Mouse (Mus musculus): ENCODE results near the gene Gpr83. TPM values are rescaled to one million over a fixed set of nuclear protein-coding genes. Genes with fewer than 3 reads are reported as not detected.

Gene Gpr83
- polyA plus RNA-seq, 1 experiment from 2014 or later: 0.35 TPM

DNA sequence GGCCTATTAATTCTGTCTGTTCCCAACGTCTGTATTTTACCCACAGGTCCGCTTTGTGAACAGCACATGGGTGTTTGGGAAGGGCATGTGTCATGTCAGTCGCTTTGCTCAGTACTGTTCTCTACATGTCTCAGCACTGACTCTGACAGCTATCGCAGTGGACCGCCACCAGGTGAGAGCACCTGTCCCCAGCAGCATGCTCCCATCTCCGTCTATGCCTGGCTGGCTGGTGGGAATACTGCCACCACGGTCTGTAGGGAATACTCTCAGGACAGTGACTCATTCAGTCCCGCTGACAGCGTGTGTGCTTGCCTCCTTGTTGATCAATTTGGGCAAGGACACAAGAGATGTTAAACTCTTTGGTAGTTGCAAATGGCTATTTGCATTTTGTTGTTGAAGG is 4.7 kb downstream of the Gpr83 start:
- Histone ChIP-seq H3K9me3 (ENCODE audit: control insufficient read depth) (no peaks in the 10 kb centered on the region), H3K4me1 (replicated peaks; ENCODE audit: control insufficient read depth, insufficient read depth, low read length) (no peaks in the 10 kb centered on the region; the same call in none of the 2 replicates), H3K4me2 (replicated peaks; ENCODE audit: low read depth) (no peak overlapping the region), H3K27me3 (replicated peaks; ENCODE audit: control insufficient read depth, insufficient read depth, low read length) (peaks cover 19% of the 10 kb centered on the region), H3K9ac (ENCODE audit: low read depth, low read length) (no peak overlapping the region), H3K36me3 (ENCODE audit: control insufficient read depth, insufficient read depth) (no peaks in the 10 kb centered on the region), H3K27ac (ENCODE audit: low read depth, low read length) (no peak overlapping the region), H3K4me3 (ENCODE audit: low read depth, low read length) (no peak overlapping the region)
- ATAC-seq: no peak
- no peak for TF ChIP-seq CTCF (IDR thresholded peaks at IDR 0.05; ENCODE audit: low read depth)
- WGBS: 76% methylated on average over 9 of the region's 9 CpGs

DNA sequence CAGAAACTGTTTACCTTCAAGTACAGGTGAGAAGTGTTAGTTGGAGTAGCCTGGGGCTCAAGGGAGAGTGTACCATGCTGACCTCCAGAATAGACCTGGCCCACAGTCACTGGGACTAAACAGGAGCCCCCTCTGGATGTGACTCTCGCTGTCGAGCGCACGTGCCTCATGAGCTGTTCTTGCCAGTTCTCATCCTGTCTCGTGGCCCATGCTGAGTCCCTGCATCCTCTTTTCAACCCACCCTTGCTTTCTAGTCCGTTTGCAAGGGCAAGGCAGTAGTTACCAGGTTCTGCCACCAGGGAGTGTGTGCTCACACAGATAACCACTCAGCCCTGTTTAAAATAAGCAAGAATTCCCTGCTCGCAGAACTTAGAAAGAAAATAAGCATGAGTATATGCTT is 6.9 kb downstream of the Gpr83 start:
- H3K27me3 ChIP-seq (replicated peaks; ENCODE audit: control insufficient read depth, insufficient read depth, low read length): peaks cover 6% of the 10 kb centered on the region; the same call in 1 of the 2 replicates
- 30% methylated on average over 7 of the region's 7 CpGs for WGBS
- no peak overlapping the region for H3K9ac ChIP-seq (ENCODE audit: low read depth, low read length)
- H3K4me3 ChIP-seq (ENCODE audit: low read depth, low read length): no peak overlapping the region
- ATAC-seq: no peak
- no peaks in the 10 kb centered on the region for H3K36me3 ChIP-seq (ENCODE audit: control insufficient read depth, insufficient read depth)
- H3K27ac ChIP-seq (ENCODE audit: low read depth, low read length): no peak overlapping the region
- no peak overlapping the region for H3K4me2 ChIP-seq (replicated peaks; ENCODE audit: low read depth)
- no peaks in the 10 kb centered on the region for H3K4me1 ChIP-seq (replicated peaks; ENCODE audit: control insufficient read depth, insufficient read depth, low read length)
- TF ChIP-seq CTCF (IDR thresholded peaks at IDR 0.05; ENCODE audit: low read depth): peak; percentile 83
- H3K9me3 ChIP-seq (ENCODE audit: control insufficient read depth): no peaks in the 10 kb centered on the region

DNA sequence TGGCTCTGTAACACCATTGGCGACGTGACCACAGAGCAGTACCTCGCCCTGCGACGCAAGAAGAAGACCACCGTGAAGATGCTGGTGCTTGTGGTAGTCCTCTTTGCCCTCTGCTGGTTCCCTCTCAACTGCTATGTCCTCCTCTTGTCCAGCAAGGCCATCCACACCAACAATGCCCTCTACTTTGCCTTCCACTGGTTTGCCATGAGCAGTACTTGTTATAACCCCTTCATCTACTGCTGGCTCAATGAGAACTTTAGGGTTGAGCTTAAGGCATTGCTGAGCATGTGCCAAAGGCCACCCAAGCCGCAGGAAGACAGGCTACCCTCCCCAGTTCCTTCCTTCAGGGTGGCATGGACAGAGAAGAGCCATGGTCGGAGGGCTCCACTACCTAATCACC is 8.3 kb downstream of the Gpr83 start:
- no peaks in the 10 kb centered on the region for H3K9me3 ChIP-seq (ENCODE audit: control insufficient read depth)
- no peak for ATAC-seq
- no peak for TF ChIP-seq CTCF (IDR thresholded peaks at IDR 0.05; ENCODE audit: low read depth)
- H3K27ac ChIP-seq (ENCODE audit: low read depth, low read length): no peak overlapping the region
- H3K4me3 ChIP-seq (ENCODE audit: low read depth, low read length): no peak overlapping the region
- no peaks in the 10 kb centered on the region for H3K27me3 ChIP-seq (replicated peaks; ENCODE audit: control insufficient read depth, insufficient read depth, low read length)
- no peak overlapping the region for H3K4me2 ChIP-seq (replicated peaks; ENCODE audit: low read depth)
- H3K4me1 ChIP-seq (replicated peaks; ENCODE audit: control insufficient read depth, insufficient read depth, low read length): no peaks in the 10 kb centered on the region
- no peaks in the 10 kb centered on the region for H3K36me3 ChIP-seq (ENCODE audit: control insufficient read depth, insufficient read depth)
- 94% methylated on average over 8 of the region's 8 CpGs for WGBS
- no peak overlapping the region for H3K9ac ChIP-seq (ENCODE audit: low read depth, low read length)

DNA sequence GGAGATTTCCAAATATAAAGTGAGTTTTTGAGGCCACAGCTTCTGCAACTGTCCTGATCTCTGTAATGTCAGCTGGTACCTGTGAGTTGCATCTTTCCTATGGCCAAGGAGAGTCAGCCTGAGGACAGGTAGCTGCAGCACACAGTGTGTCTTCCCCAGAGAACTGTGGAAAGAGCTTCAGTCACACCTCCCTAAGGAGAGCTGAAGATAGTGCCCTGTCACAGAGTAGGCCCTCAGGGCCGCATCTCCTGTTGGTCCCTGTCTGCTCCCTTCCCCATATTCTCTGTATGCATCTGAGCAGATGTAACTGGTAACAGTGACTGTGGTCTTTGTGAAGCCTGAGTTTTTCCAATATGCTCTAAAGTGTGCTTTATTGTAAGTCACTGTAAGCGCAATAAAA is 10.4 kb downstream of the Gpr83 start:
- no peak overlapping the region for H3K9ac ChIP-seq (ENCODE audit: low read depth, low read length)
- 84% methylated on average over 2 of the region's 2 CpGs for WGBS
- H3K4me3 ChIP-seq (ENCODE audit: low read depth, low read length): no peak overlapping the region
- no peak overlapping the region for H3K4me2 ChIP-seq (replicated peaks; ENCODE audit: low read depth)
- no peaks in the 10 kb centered on the region for H3K9me3 ChIP-seq (ENCODE audit: control insufficient read depth)
- TF ChIP-seq CTCF (IDR thresholded peaks at IDR 0.05; ENCODE audit: low read depth): no peak
- no peaks in the 10 kb centered on the region for H3K4me1 ChIP-seq (replicated peaks; ENCODE audit: control insufficient read depth, insufficient read depth, low read length)
- ATAC-seq: no peak
- H3K36me3 ChIP-seq (ENCODE audit: control insufficient read depth, insufficient read depth): no peaks in the 10 kb centered on the region
- no peaks in the 10 kb centered on the region for H3K27me3 ChIP-seq (replicated peaks; ENCODE audit: control insufficient read depth, insufficient read depth, low read length)
- H3K27ac ChIP-seq (ENCODE audit: low read depth, low read length): no peak overlapping the region

DNA sequence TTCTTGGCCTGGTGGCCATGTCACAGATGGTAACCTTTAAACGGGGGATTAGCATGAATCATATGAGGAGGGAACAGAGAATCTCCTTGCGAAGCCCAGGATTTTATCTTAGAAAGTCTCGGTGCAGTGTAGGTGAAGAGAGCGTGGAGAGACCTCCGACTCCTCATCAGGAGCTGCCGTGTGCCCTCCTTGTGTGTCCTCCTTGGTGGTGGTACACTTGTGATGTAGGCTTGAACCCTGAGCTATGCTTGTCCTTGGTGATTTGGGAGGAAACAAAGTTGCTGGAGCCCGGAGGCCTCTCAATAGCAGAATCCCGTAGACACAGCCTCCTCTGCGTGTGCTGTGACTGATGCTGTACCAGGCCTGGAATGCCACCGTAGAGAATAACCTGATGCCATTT is 10.8 kb downstream of the Gpr83 start:
- TF ChIP-seq CTCF (IDR thresholded peaks at IDR 0.05; ENCODE audit: low read depth): no peak
- no peaks in the 10 kb centered on the region for H3K4me1 ChIP-seq (replicated peaks; ENCODE audit: control insufficient read depth, insufficient read depth, low read length)
- no peak for ATAC-seq
- no peaks in the 10 kb centered on the region for H3K27me3 ChIP-seq (replicated peaks; ENCODE audit: control insufficient read depth, insufficient read depth, low read length)
- 91% methylated on average over 10 of the region's 10 CpGs for WGBS
- H3K36me3 ChIP-seq (ENCODE audit: control insufficient read depth, insufficient read depth): no peaks in the 10 kb centered on the region
- H3K4me2 ChIP-seq (replicated peaks; ENCODE audit: low read depth): no peak overlapping the region
- H3K9ac ChIP-seq (ENCODE audit: low read depth, low read length): no peak overlapping the region
- no peak overlapping the region for H3K27ac ChIP-seq (ENCODE audit: low read depth, low read length)
- H3K9me3 ChIP-seq (ENCODE audit: control insufficient read depth): no peaks in the 10 kb centered on the region
- H3K4me3 ChIP-seq (ENCODE audit: low read depth, low read length): no peak overlapping the region

DNA sequence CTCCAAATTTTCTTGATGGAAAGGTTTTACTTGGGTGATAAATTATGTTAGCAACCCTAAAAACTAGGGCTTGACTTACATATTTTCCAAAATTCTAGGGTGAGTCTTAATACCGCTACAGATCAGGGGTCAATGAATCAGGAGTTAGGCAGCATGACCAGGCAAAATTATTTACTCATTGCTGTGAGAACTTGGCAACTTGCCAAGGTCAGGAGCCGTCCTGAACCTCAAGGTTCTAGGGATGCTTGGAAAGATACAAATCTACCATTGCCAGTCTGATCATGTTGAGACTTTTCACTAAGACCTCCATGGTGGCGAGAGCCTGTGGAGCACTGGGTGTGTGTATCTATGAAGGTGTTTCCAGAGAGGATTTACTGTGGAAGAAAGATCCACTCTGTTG is 11.5 kb downstream of the Gpr83 start:
- no peak overlapping the region for H3K4me2 ChIP-seq (replicated peaks; ENCODE audit: low read depth)
- no peaks in the 10 kb centered on the region for H3K27me3 ChIP-seq (replicated peaks; ENCODE audit: control insufficient read depth, insufficient read depth, low read length)
- H3K27ac ChIP-seq (ENCODE audit: low read depth, low read length): no peak overlapping the region
- no peaks in the 10 kb centered on the region for H3K9me3 ChIP-seq (ENCODE audit: control insufficient read depth)
- H3K9ac ChIP-seq (ENCODE audit: low read depth, low read length): no peak overlapping the region
- TF ChIP-seq CTCF (IDR thresholded peaks at IDR 0.05; ENCODE audit: low read depth): no peak
- H3K4me3 ChIP-seq (ENCODE audit: low read depth, low read length): no peak overlapping the region
- 57% methylated on average over 3 of the region's 3 CpGs for WGBS
- no peaks in the 10 kb centered on the region for H3K4me1 ChIP-seq (replicated peaks; ENCODE audit: control insufficient read depth, insufficient read depth, low read length)
- no peak for ATAC-seq
- H3K36me3 ChIP-seq (ENCODE audit: control insufficient read depth, insufficient read depth): no peaks in the 10 kb centered on the region

All from intestine, postnatal 0 days (tissue).